Mouse (Mus musculus) spleen, adult 2 months (tissue): ENCODE measurements around the gene Zfand2a.

Source experiments
- CTCF ChIP-seq: fragments of 200-500 bp; IDR thresholded peaks from 2 replicates; pipeline ENCODE4 v1.5.1; 2011; ENCODE audit warnings: mild to moderate bottlenecking, inconsistent platforms; ENCODE audit not compliant: insufficient read depth, insufficient read length, insufficient replicate concordance; ENCODE audit errors: extremely low read depth
- POLR2A ChIP-seq: fragments of 200-500 bp; IDR thresholded peaks from 2 replicates; pipeline ENCODE4 v1.6.1; 2011; ENCODE audit warnings: low read depth, low read length, inconsistent platforms

DNA sequence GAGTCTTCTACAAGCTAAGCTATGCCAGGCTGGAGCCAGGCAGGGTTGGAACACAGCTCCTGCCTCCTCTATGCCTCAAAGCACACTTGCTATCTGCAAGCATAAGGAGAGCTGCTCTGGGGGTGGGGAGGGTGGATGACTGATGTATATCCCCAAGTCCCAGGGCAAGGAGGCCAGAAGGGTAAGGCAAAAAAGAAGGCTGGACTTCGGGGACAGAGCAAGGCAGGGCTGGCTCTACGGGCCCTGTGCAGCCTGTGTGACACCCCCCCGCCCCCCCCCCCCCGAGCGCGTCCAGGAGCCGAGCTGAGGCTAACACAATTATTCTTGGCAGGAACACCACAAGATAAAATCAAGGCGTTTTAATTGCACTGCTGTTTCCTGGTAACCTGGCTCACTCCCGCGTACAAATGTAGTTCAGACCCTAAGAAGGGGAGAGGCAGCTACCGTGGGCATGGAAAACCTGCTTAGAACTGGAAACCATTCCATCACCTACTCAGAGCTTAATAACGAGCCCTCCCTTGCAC is 54.5 kb downstream of the Zfand2a start:
- TF ChIP-seq POLR2A (no peak), CTCF (no peak)
